Mouse (Mus musculus) limb, embryonic 14.5 days (tissue): ENCODE results near the gene Tent2. TPM values are rescaled to one million over a fixed set of nuclear protein-coding genes. Genes with fewer than 3 reads are reported as not detected.
A peak's percentile ranks its signal among the peaks of the same experiment; 100 is the strongest.

Experiments
- ATAC-seq: fragments of 200-750 bp; cut with Nextera tagmentation; 2 replicates; pipeline ENCODE4 v1.8.0; 2017; ENCODE audit warnings: low read depth, moderate number of reproducible peaks, moderate TSS enrichment; ENCODE audit not compliant: low FRiP score
- DNase-seq: peaks from one replicate; pipeline ENCODE4 v3.0.0-alpha.2; 2015; ENCODE audit warnings: low spot score
- H3K27ac ChIP-seq: fragments of 300-500 bp; sonication (generic); replicated peaks from 2 replicates; pipeline ENCODE4 v1.5.1; 2014; ENCODE audit warnings: low read depth, mild to moderate bottlenecking, low read length, moderate library complexity, mixed read lengths
- H3K27me3 ChIP-seq: fragments of 300-500 bp; sonication (generic); 2 replicates; pipeline ENCODE4 v1.6.1; 2014; ENCODE audit warnings: low read length, mixed read lengths; ENCODE audit not compliant: control insufficient read depth, insufficient read depth
- H3K36me3 ChIP-seq: fragments of 300-500 bp; sonication (generic); 2 replicates; pipeline ENCODE4 v1.6.1; 2014; ENCODE audit warnings: mild to moderate bottlenecking, low read length, moderate library complexity, mixed read lengths; ENCODE audit not compliant: control insufficient read depth, insufficient read depth
- H3K4me1 ChIP-seq: fragments of 300-500 bp; sonication (generic); 2 replicates; pipeline ENCODE4 v1.6.1; 2014; ENCODE audit warnings: antibody characterized with exemption, low read length, mixed read lengths; ENCODE audit not compliant: control insufficient read depth, insufficient read depth
- H3K4me2 ChIP-seq: fragments of 300-500 bp; sonication (generic); replicated peaks from 2 replicates; pipeline ENCODE4 v1.6.1; 2014; ENCODE audit warnings: low read depth, mild to moderate bottlenecking, low read length, moderate library complexity; ENCODE audit not compliant: severe bottlenecking
- H3K4me3 ChIP-seq: fragments of 300-500 bp; sonication (generic); replicated peaks from 2 replicates; pipeline ENCODE4 v1.5.1; 2014; ENCODE audit warnings: low read length
- H3K9ac ChIP-seq: fragments of 300-500 bp; sonication (generic); 2 replicates; pipeline ENCODE4 v1.6.1; 2014; ENCODE audit warnings: mild to moderate bottlenecking, low read depth, low read length, moderate library complexity; ENCODE audit not compliant: severe bottlenecking
- H3K9me3 ChIP-seq: fragments of 300-500 bp; sonication (generic); 2 replicates; pipeline ENCODE4 v1.6.1; 2016; ENCODE audit warnings: low read length; ENCODE audit not compliant: control insufficient read depth
- POLR2A ChIP-seq: fragments of 200-500 bp; IDR thresholded peaks from 2 replicates; pipeline ENCODE4 v1.8.0; 2012; ENCODE audit warnings: inconsistent platforms, mild to moderate bottlenecking, moderate library complexity, borderline replicate concordance; ENCODE audit not compliant: insufficient read depth, insufficient read length; ENCODE audit errors: extremely low read depth
- WGBS: fragments of 180-500 bp; shearing (Covaris S2); extraction: QIAGEN DNeasy Blood & Tissue Kit; methylation state at CpG from one replicate; pipeline ENCODE4 v1.1.7; 2014; 5-methylcytosine and 5-hydroxymethylcytosine counted together
- polyA plus RNA-seq, 2 experiments: library from polyadenylated mRNA; depleted of rRNA in 1 of 2; stranded (reverse) in 1 of 2; unstranded in 1 of 2; fragments of >200 nt; fragmentation: Nextera tagmentation in 1 of 2; extraction: Ambion mirVana in 1 of 2; gene quantifications; 2 replicates each; pipeline versions ENCODE4 v1.2.1 to v1.2.3; 2012 to 2014

Gene Tent2
- polyA plus RNA-seq, 2 experiments: 74.6 to 76.1 TPM

GRCm38 (mm10) chr13:93234267-93235039, 42.3 kb upstream of the Tent2 start:
- no peak for TF ChIP-seq POLR2A
- Histone ChIP-seq H3K4me1 (no peaks in the 10 kb centered on the region), H3K27ac (no peak overlapping the region), H3K4me3 (no peak overlapping the region), H3K4me2 (no peak overlapping the region), H3K9me3 (no peaks in the 10 kb centered on the region), H3K36me3 (no peaks in the 10 kb centered on the region), H3K27me3 (no peaks in the 10 kb centered on the region), H3K9ac (no peak overlapping the region)
- ATAC-seq: no peak
- DNase-seq: no peak
- WGBS: 88% methylated on average over 4 of the region's 4 CpGs

GRCm38 (mm10) chr13:93232335-93232734, 40.1 kb upstream of the Tent2 start:
- Histone ChIP-seq H3K27me3 (no peaks in the 10 kb centered on the region), H3K27ac (no peak overlapping the region), H3K9me3 (no peaks in the 10 kb centered on the region), H3K9ac (no peak overlapping the region), H3K4me3 (no peak overlapping the region), H3K36me3 (no peaks in the 10 kb centered on the region), H3K4me1 (no peaks in the 10 kb centered on the region), H3K4me2 (no peak overlapping the region)
- no peak for ATAC-seq
- DNase-seq: no peak
- TF ChIP-seq POLR2A: no peak
- WGBS: 91% methylated on average over 7 of the region's 7 CpGs

- Histone ChIP-seq H3K4me3 (no peak overlapping the region), H3K36me3 (no peaks in the 10 kb centered on the region), H3K9me3 (no peaks in the 10 kb centered on the region), H3K27ac (no peak overlapping the region), H3K27me3 (no peaks in the 10 kb centered on the region), H3K4me2 (no peak overlapping the region), H3K9ac (no peak overlapping the region), H3K4me1 (no peaks in the 10 kb centered on the region)
- WGBS: 71% methylated on average over 4 of the region's 4 CpGs
- ATAC-seq: no peak
- no peak for TF ChIP-seq POLR2A
- DNase-seq: no peak
Measured at GRCm38 (mm10) chr13:93231016-93231415, 38.8 kb upstream of the Tent2 start.

GRCm38 (mm10) chr13:93211741-93212140, 19.6 kb upstream of the Tent2 start:
- DNase-seq (no peak), ATAC-seq (no peak)
- no peak overlapping the region for H3K4me2 ChIP-seq
- 43% methylated on average over 1 of the region's 1 CpGs for WGBS
- H3K4me1 ChIP-seq: no peaks in the 10 kb centered on the region
- no peak overlapping the region for H3K4me3 ChIP-seq
- no peaks in the 10 kb centered on the region for H3K9me3 ChIP-seq
- H3K27me3 ChIP-seq: no peaks in the 10 kb centered on the region
- no peak overlapping the region for H3K9ac ChIP-seq
- H3K27ac ChIP-seq: no peak overlapping the region
- no peak for TF ChIP-seq POLR2A
- H3K36me3 ChIP-seq: no peaks in the 10 kb centered on the region

GRCm38 (mm10) chr13:93192646-93193026, 451 bp upstream of the Tent2 start:
- H3K4me3 ChIP-seq: peak overlapping the region; percentile 80
- peak overlapping the region; percentile 63 for H3K27ac ChIP-seq
- peaks cover 9% of the 10 kb centered on the region; the same call in 1 of the 2 replicates for H3K4me1 ChIP-seq
- peak overlapping the region; percentile 57 for H3K4me2 ChIP-seq
- no peak for TF ChIP-seq POLR2A
- peak overlapping the region; percentile 96 for H3K9ac ChIP-seq
- no peaks in the 10 kb centered on the region for H3K36me3 ChIP-seq
- WGBS: 67% methylated on average over 5 of the region's 5 CpGs
- H3K27me3 ChIP-seq: no peaks in the 10 kb centered on the region
- no peak for DNase-seq
- ATAC-seq: 0 out of 2 replicates have a peak, but pooled peaks have one; percentile 0
- no peaks in the 10 kb centered on the region for H3K9me3 ChIP-seq

- Histone ChIP-seq H3K4me1 (peaks cover 9% of the 10 kb centered on the region; the same call in 1 of the 2 replicates), H3K9ac (no peak overlapping the region), H3K9me3 (no peaks in the 10 kb centered on the region), H3K4me2 (peak overlapping the region; percentile 6; the same call in 1 of the 2 replicates), H3K4me3 (no peak overlapping the region; the same call in 1 of the 2 replicates), H3K27ac (no peak overlapping the region), H3K36me3 (peaks cover 7% of the 10 kb centered on the region; the same call in 1 of the 2 replicates), H3K27me3 (no peaks in the 10 kb centered on the region)
- 85% methylated on average over 2 of the region's 2 CpGs for WGBS
- DNase-seq (no peak), ATAC-seq (no peak)
- no peak for TF ChIP-seq POLR2A
Measured at GRCm38 (mm10) chr13:93189416-93189815, 2.8 kb downstream of the Tent2 start.
